8 mouse cellular contexts compared by ENCODE assay signal in the genomic region with DNA sequence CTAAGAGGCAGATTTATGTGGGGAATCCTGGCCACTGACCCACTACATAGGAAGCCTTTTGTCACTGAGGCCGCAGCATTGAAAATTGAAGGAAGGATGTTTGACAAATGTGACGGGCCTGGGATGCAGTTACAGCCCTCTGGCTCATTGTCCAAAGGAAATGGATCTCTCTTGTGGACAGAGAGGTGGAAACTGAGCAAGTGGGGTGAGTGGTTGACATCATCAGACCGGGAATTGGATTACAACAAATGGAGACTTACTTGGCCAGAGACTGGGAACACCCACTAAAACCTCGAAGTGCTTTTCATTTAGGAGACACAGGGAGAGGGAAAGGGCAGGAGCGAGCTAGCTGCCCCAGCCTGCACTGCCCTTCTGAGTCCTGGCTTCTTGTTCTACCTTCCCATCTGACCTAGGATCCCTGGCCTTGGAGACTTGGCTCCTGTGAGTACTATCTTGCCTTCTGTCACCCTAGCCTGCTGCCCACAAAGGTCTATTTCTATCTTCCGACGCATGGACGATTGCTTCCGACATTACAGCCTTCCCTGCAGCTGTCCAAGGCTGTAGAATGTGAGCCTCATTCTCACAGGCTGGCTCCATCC. TPM values are rescaled to one million over a fixed set of nuclear protein-coding genes. Genes with fewer than 3 reads are reported as not detected.
DNase-seq lines count a peak whose midpoint lies in the region; ATAC-seq and TF ChIP-seq lines count a peak whose summit lies in the region.

No protein-coding gene starts in this region.

- no peaks in the 10 kb centered on the region for H3K9me3 ChIP-seq in limb, embryonic 12.5 days
- no peaks in the 10 kb centered on the region for H3K9me3 ChIP-seq in stomach, embryonic 15.5 days

- H3K27ac ChIP-seq in testis, adult 2 months (ENCODE audit: control insufficient read depth, insufficient read depth, low read depth, low read length): peak overlapping the region; percentile 40; the same call in 1 of the 2 replicates
- H3K27ac ChIP-seq in limb, embryonic 12.5 days: peak overlapping the region; percentile 71
- peak overlapping the region; percentile 73 for H3K27ac ChIP-seq in stomach, embryonic 15.5 days

- WGBS in limb, embryonic 12.5 days: 72% methylated on average over 9 of the region's 9 CpGs
- 58% methylated on average over 9 of the region's 9 CpGs for WGBS in stomach, embryonic 15.5 days

- no peak for TF ChIP-seq CTCF in testis, adult 2 months (IDR thresholded peaks at IDR 0.05; ENCODE audit: control insufficient read depth, insufficient read depth, insufficient replicate concordance, low read depth, low read length)

- DNase-seq in adrenal gland, adult (ENCODE audit: inconsistent age in 2 of 2, low spot score in 1 of 2): peak; percentile 27 to 74
- DNase-seq in adrenal gland, postnatal 25 days: no peak
- DNase-seq in testis, postnatal 10 days (ENCODE audit: low spot score): no peak
- no peak for DNase-seq in thymus, adult 18-20 months
- DNase-seq in thymus, postnatal 4 days: no peak

- ATAC-seq in limb, embryonic 12.5 days (ENCODE audit: insufficient number of reproducible peaks, insufficient read depth, low FRiP score, low TSS enrichment, low read depth): no peak
- no peak for ATAC-seq in stomach, embryonic 15.5 days (ENCODE audit: insufficient read depth, low FRiP score, low read depth)

- no peak overlapping the region for H3K4me2 ChIP-seq in limb, embryonic 12.5 days
- peak overlapping the region; percentile 9; the same call in 1 of the 2 replicates for H3K4me2 ChIP-seq in stomach, embryonic 15.5 days

- peaks cover 7% of the 10 kb centered on the region for H3K4me1 ChIP-seq in testis, adult 2 months (ENCODE audit: control insufficient read depth, insufficient read depth, low read length)
- peaks cover 35% of the 10 kb centered on the region for H3K4me1 ChIP-seq in limb, embryonic 12.5 days (replicated peaks)
- 0 out of 2 replicates have a peak, but pooled peaks cover 30% of the 10 kb centered on the region for H3K4me1 ChIP-seq in stomach, embryonic 15.5 days

- TF ChIP-seq POLR2A in testis, adult 2 months (IDR thresholded peaks at IDR 0.05; ENCODE audit: control insufficient read depth, low read depth, low read length): no peak

- no peaks in the 10 kb centered on the region for H3K36me3 ChIP-seq in testis, adult 2 months (ENCODE audit: control insufficient read depth, insufficient read depth, low read length)
- H3K36me3 ChIP-seq in limb, embryonic 12.5 days: no peaks in the 10 kb centered on the region
- no peaks in the 10 kb centered on the region for H3K36me3 ChIP-seq in stomach, embryonic 15.5 days

- H3K4me3 ChIP-seq in testis, adult 2 months (ENCODE audit: control insufficient read depth, low read depth, low read length): no peak overlapping the region
- no peak overlapping the region for H3K4me3 ChIP-seq in limb, embryonic 12.5 days (replicated peaks)
- H3K4me3 ChIP-seq in stomach, embryonic 15.5 days (replicated peaks): no peak overlapping the region

- H3K27me3 ChIP-seq in testis, adult 2 months (ENCODE audit: control insufficient read depth, insufficient read depth, low read length): no peaks in the 10 kb centered on the region
- H3K27me3 ChIP-seq in limb, embryonic 12.5 days: no peaks in the 10 kb centered on the region
- H3K27me3 ChIP-seq in stomach, embryonic 15.5 days (replicated peaks): no peaks in the 10 kb centered on the region

- H3K9ac ChIP-seq in limb, embryonic 12.5 days (replicated peaks): peak overlapping the region; percentile 28
- no peak overlapping the region for H3K9ac ChIP-seq in stomach, embryonic 15.5 days

RNA-seq across cellular contexts. Expression of a gene that starts 35.6 kb away (rescaled TPM):
- 42.5 and 47.7 TPM in 2 replicates for total RNA-seq in adrenal gland, postnatal 25 days (2021)
- polyA plus RNA-seq in testis, adult 2 months (2012; rRNA removed): 319 and 325 TPM in 2 replicates
- polyA plus RNA-seq in limb, embryonic 12.5 days (2016; fragmentation: Nextera tagmentation; extraction: Ambion mirVana): 133 and 135 TPM in 2 replicates
- polyA plus RNA-seq in stomach, embryonic 15.5 days (2015; fragmentation: Nextera tagmentation; extraction: Ambion mirVana): 105 and 117 TPM in 2 replicates

RNA-seq across cellular contexts. Expression of a gene that starts 48.9 kb away (rescaled TPM):
- total RNA-seq in adrenal gland, postnatal 25 days (2021): 482 and 571 TPM in 2 replicates
- 208 and 270 TPM in 2 replicates for polyA plus RNA-seq in testis, adult 2 months (2012; rRNA removed)
- 25.4 and 29.0 TPM in 2 replicates for polyA plus RNA-seq in limb, embryonic 12.5 days (2016; fragmentation: Nextera tagmentation; extraction: Ambion mirVana)
- 46.3 and 49.1 TPM in 2 replicates for polyA plus RNA-seq in stomach, embryonic 15.5 days (2015; fragmentation: Nextera tagmentation; extraction: Ambion mirVana)

RNA-seq across cellular contexts. Expression of a gene that starts 56.2 kb away (rescaled TPM):
- 2.8 and 3.6 TPM in 2 replicates for total RNA-seq in adrenal gland, postnatal 25 days (2021)
- polyA plus RNA-seq in testis, adult 2 months (2012; rRNA removed): 2.9 and 4.8 TPM in 2 replicates
- 8.1 and 9.1 TPM in 2 replicates for polyA plus RNA-seq in limb, embryonic 12.5 days (2016; fragmentation: Nextera tagmentation; extraction: Ambion mirVana)
- 6.1 and 6.4 TPM in 2 replicates for polyA plus RNA-seq in stomach, embryonic 15.5 days (2015; fragmentation: Nextera tagmentation; extraction: Ambion mirVana)

Comparison
In these comparisons a context has a peak if more than half of its experiments do, and no peak if none do; other contexts are left out.
1. DNase-seq: peak in adrenal gland, adult (2 of 2); none in adrenal gland, postnatal 25 days (single experiment), testis, postnatal 10 days (single experiment), thymus, adult 18-20 months (0 of 2) and thymus, postnatal 4 days (single experiment).
2. Peak in every context shown above with its lines, with median percentiles within 50 percentile points of each other: H3K27ac ChIP-seq.